Comparison of ENCODE assay signal across 22 mouse cellular contexts in the genomic region with DNA sequence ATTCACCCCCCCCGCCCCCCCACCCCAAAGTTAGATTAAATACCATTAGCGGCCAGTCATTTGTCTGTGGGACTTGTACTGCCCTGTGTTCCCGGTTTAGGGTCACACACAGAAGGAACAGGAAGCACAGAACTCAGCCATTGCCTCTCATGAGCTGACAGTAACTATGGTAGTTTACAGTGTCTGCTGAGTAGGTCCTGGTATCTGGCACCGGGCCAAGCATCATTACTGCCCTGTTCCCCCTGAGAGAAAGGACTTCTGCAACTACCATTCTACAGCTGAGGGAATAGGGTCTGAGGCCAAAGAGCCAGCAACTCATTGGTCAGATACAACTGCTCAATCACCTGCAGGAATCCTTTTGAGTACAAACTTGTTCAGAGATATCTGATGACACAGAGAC.
A peak's percentile ranks its signal among the peaks of the same experiment; 100 is the strongest.
DNase-seq lines count a peak whose midpoint lies in the region; TF ChIP-seq lines count a peak whose summit lies in the region.
"Had no signal": no experiment of that assay in that cellular context is flagged by ENCODE, and none has a peak within 500 bp of the region (broad histone marks: within the 10 kb centered on the region; RNA-seq: fewer than 3 reads in every experiment).

No protein-coding gene starts in this region.

- no peaks in the 10 kb centered on the region for H3K9me3 ChIP-seq in heart, embryonic 10.5 days
- H3K9me3 ChIP-seq: forebrain, embryonic 13.5 days; heart, embryonic 15.5 days; hindbrain, embryonic 12.5 days had no signal

- DNase-seq in heart, embryonic 10.5 days (ENCODE audit: low spot score): no peak
- DNase-seq in heart, adult 2 months: no peak
- peak; percentile 19 for DNase-seq in A20 (ENCODE audit: low read depth, low spot score)
- DNase-seq in splenic B cell, adult 2 months (ENCODE audit: low read depth, low spot score): peak; percentile 32
- no peak for DNase-seq in left cerebral cortex, adult 11 months (ENCODE audit: low spot score)
- no peak for DNase-seq in embryo, embryonic 10.5 days (ENCODE audit: low spot score)
- DNase-seq: adrenal gland, postnatal 10 days; cerebellum, adult 11 months; cerebellum, postnatal 25 days; heart, postnatal 36 days; kidney, adult 8-10 months; lung, adult 2 months; lung, postnatal 10 days; midbrain, embryonic 14.5 days; right cerebral cortex, postnatal 25 days; thymus, postnatal 4 days had no signal

- no peak for TF ChIP-seq CTCF in heart, adult 2 months (IDR thresholded peaks at IDR 0.05)
- TF ChIP-seq CTCF in bone marrow macrophage, adult 2 months (IDR thresholded peaks at IDR 0.05; ENCODE audit: low read depth, low read length): no peak

- 0 out of 2 replicates have a peak overlapping the region, but pooled peaks have one; percentile 97 for H3K27ac ChIP-seq in heart, embryonic 10.5 days
- no peak overlapping the region for H3K27ac ChIP-seq in heart, adult 2 months
- peak overlapping the region; percentile 86 for H3K27ac ChIP-seq in bone marrow macrophage, adult 2 months (ENCODE audit: insufficient read depth, low read depth, low read length)
- H3K27ac ChIP-seq: forebrain, embryonic 13.5 days; heart, embryonic 15.5 days; hindbrain, embryonic 12.5 days; hindbrain, postnatal 0 days; kidney, postnatal 0 days had no signal

- no peaks in the 10 kb centered on the region for H3K27me3 ChIP-seq in heart, embryonic 10.5 days (ENCODE audit: insufficient read depth, poor library complexity, severe bottlenecking)
- H3K27me3 ChIP-seq in heart, adult 2 months (ENCODE audit: control insufficient read depth, insufficient read depth, low read length): no peaks in the 10 kb centered on the region
- H3K27me3 ChIP-seq in splenic B cell, adult 2 months (ENCODE audit: control insufficient read depth, insufficient read depth, low read length, poor library complexity, severe bottlenecking): no peaks in the 10 kb centered on the region
- H3K27me3 ChIP-seq: forebrain, embryonic 13.5 days; heart, embryonic 15.5 days; hindbrain, embryonic 12.5 days had no signal

- 75% methylated on average over 4 of the region's 4 CpGs for WGBS in heart, embryonic 10.5 days
- WGBS in heart, adult 2 months: 57% methylated on average over 4 of the region's 4 CpGs

- no peaks in the 10 kb centered on the region for H3K36me3 ChIP-seq in heart, embryonic 10.5 days
- H3K36me3 ChIP-seq in heart, adult 2 months (ENCODE audit: control insufficient read depth, insufficient read depth, low read length): peaks cover 3% of the 10 kb centered on the region
- H3K36me3 ChIP-seq in splenic B cell, adult 2 months (ENCODE audit: control insufficient read depth, insufficient read depth, low read length, poor library complexity, severe bottlenecking): no peaks in the 10 kb centered on the region
- H3K36me3 ChIP-seq: heart, embryonic 15.5 days; hindbrain, embryonic 12.5 days had no signal

- intact Hi-C loops in heart, adult 2 months (cut with DNase I): loop anchor here (5.0 to 10.0 kb wide), 5 partner anchors 119 to 711 kb away; partner anchors contain the start of gene Fggy

- peaks cover 27% of the 10 kb centered on the region for H3K4me1 ChIP-seq in heart, embryonic 10.5 days
- H3K4me1 ChIP-seq in heart, adult 2 months (ENCODE audit: control insufficient read depth, insufficient read depth, low read length): peaks cover 9% of the 10 kb centered on the region
- H3K4me1 ChIP-seq in bone marrow macrophage, adult 2 months (ENCODE audit: control insufficient read depth, insufficient read depth, low read length): peaks cover 45% of the 10 kb centered on the region

- H3K4me3 ChIP-seq in heart, embryonic 10.5 days: no peak overlapping the region
- H3K4me3 ChIP-seq in heart, adult 2 months: no peak overlapping the region
- no peak overlapping the region for H3K4me3 ChIP-seq in bone marrow macrophage, adult 2 months (ENCODE audit: insufficient read depth, low read length)
- H3K4me3 ChIP-seq: forebrain, embryonic 13.5 days; heart, embryonic 15.5 days; hindbrain, embryonic 12.5 days had no signal

- H3K9ac ChIP-seq in heart, adult 2 months (ENCODE audit: low read depth, low read length): no peak overlapping the region
- H3K9ac ChIP-seq: forebrain, embryonic 13.5 days; heart, embryonic 15.5 days; hindbrain, embryonic 12.5 days had no signal

- TF ChIP-seq POLR2A in heart, adult 2 months (IDR thresholded peaks at IDR 0.05; ENCODE audit: insufficient read depth, low read depth, low read length): no peak
- TF ChIP-seq POLR2A in bone marrow macrophage, adult 2 months (IDR thresholded peaks at IDR 0.05; ENCODE audit: borderline replicate concordance, low read depth, low read length): no peak

- no peaks in the 10 kb centered on the region for H3K79me2 ChIP-seq in heart, adult 2 months (replicated peaks; ENCODE audit: control insufficient read depth, insufficient read depth, low read length)

- TF ChIP-seq EP300 in heart, adult 2 months (IDR thresholded peaks at IDR 0.05; ENCODE audit: insufficient read depth, low read depth, low read length): no peak

Comparison
In these comparisons a context has a peak if more than half of its experiments do, and no peak if none do; other contexts are left out.
1. DNase-seq: peak in A20 (single experiment) and splenic B cell, adult 2 months (single experiment); none in heart, embryonic 10.5 days (single experiment), heart, adult 2 months (0 of 2), left cerebral cortex, adult 11 months (single experiment) and embryo, embryonic 10.5 days (single experiment).